8 mouse cellular contexts compared by ENCODE assay signal in genomic region chr14:86307806-86308205, GRCm38 (mm10).
DNase-seq lines count a peak whose midpoint lies in the region; ATAC-seq and TF ChIP-seq lines count a peak whose summit lies in the region.

No protein-coding gene starts in this region.

- H3K27me3 ChIP-seq in heart, embryonic 11.5 days (ENCODE audit: control insufficient read depth, insufficient read depth, low read length) = no peaks in the 10 kb centered on the region
- no peaks in the 10 kb centered on the region for H3K27me3 ChIP-seq in lung, embryonic 16.5 days (ENCODE audit: control insufficient read depth, insufficient read depth, low read depth, low read length)

- H3K9me3 ChIP-seq in heart, embryonic 11.5 days (replicated peaks; ENCODE audit: control insufficient read depth, low read length) = no peaks in the 10 kb centered on the region
- H3K9me3 ChIP-seq in lung, embryonic 16.5 days (ENCODE audit: control insufficient read depth, low read length) = no peaks in the 10 kb centered on the region

- no peak overlapping the region for H3K4me3 ChIP-seq in heart, embryonic 11.5 days (ENCODE audit: low read depth, low read length)
- no peak overlapping the region for H3K4me3 ChIP-seq in lung, embryonic 16.5 days (ENCODE audit: low read length)

- peak; percentile 71 for TF ChIP-seq CTCF in brain, embryonic 14.5 days (IDR thresholded peaks at IDR 0.05; ENCODE audit: borderline replicate concordance, extremely low read depth, insufficient read depth, insufficient read length)

- DNase-seq in heart, adult 11 months = peak; percentile 97
- peak; percentile 74 for DNase-seq in brain, embryonic 14.5 days (ENCODE audit: low read depth)
- peak; percentile 65 for DNase-seq in heart, adult 8-10 months (ENCODE audit: low spot score)
- peak; percentile 77 to 79 for DNase-seq in kidney, postnatal 25 days
- peak; percentile 58 for DNase-seq in right cerebral cortex, adult 18-20 months
- no peak for DNase-seq in spleen, postnatal 4 days (ENCODE audit: low spot score in 2 of 2)

- no peak overlapping the region for H3K9ac ChIP-seq in heart, embryonic 11.5 days (ENCODE audit: low read depth, low read length)
- H3K9ac ChIP-seq in lung, embryonic 16.5 days (ENCODE audit: low read length) = no peak overlapping the region

- H3K36me3 ChIP-seq in heart, embryonic 11.5 days (ENCODE audit: control insufficient read depth, insufficient read depth, low read length) = no peaks in the 10 kb centered on the region
- H3K36me3 ChIP-seq in lung, embryonic 16.5 days (ENCODE audit: control insufficient read depth, insufficient read depth, low read length) = no peaks in the 10 kb centered on the region

- TF ChIP-seq POLR2A in brain, embryonic 14.5 days (IDR thresholded peaks at IDR 0.05; ENCODE audit: borderline replicate concordance, extremely low read depth, insufficient read depth, insufficient read length, poor library complexity, severe bottlenecking) = no peak

- no peaks in the 10 kb centered on the region for H3K4me1 ChIP-seq in heart, embryonic 11.5 days (ENCODE audit: control insufficient read depth, insufficient read depth, low read length)
- peaks cover 6% of the 10 kb centered on the region; the same call in 1 of the 2 replicates for H3K4me1 ChIP-seq in lung, embryonic 16.5 days (replicated peaks; ENCODE audit: control insufficient read depth, insufficient read depth, low read length)

- WGBS in heart, embryonic 11.5 days (ENCODE audit: insufficient replicate concordance) = 26% methylated on average over 2 of the region's 2 CpGs
- 18% methylated on average over 2 of the region's 2 CpGs for WGBS in lung, embryonic 16.5 days

- no peak overlapping the region for H3K27ac ChIP-seq in heart, embryonic 11.5 days (ENCODE audit: low read depth, low read length)
- peak overlapping the region; percentile 63 for H3K27ac ChIP-seq in lung, embryonic 16.5 days (ENCODE audit: low read length)

- no peak overlapping the region for H3K4me2 ChIP-seq in heart, embryonic 11.5 days
- no peak overlapping the region for H3K4me2 ChIP-seq in lung, embryonic 16.5 days (ENCODE audit: low read depth, low read length)

- ATAC-seq in heart, embryonic 11.5 days (replicated peaks; ENCODE audit: insufficient number of reproducible peaks, low FRiP score, low TSS enrichment) = no peak; the same call in 1 of the 2 replicates
- peak; percentile 53 for ATAC-seq in lung, embryonic 16.5 days (ENCODE audit: low read depth)

Comparison
In these comparisons a context has a peak if more than half of its experiments do, and no peak if none do; other contexts are left out.
1. DNase-seq: peak in heart, adult 11 months (single experiment), brain, embryonic 14.5 days (single experiment), heart, adult 8-10 months (single experiment), kidney, postnatal 25 days (2 of 2) and right cerebral cortex, adult 18-20 months (single experiment); none in spleen, postnatal 4 days (0 of 2).